Mouse (Mus musculus) left cerebral cortex, postnatal 10 days (tissue): ENCODE data around the gene Tppp3. TPM values are rescaled to one million over a fixed set of nuclear protein-coding genes. Genes with fewer than 3 reads are reported as not detected.

Experiments used
- DNase-seq, 2 experiments: peaks; one replicate each; pipeline ENCODE4 v3.0.0; 2021 to 2022; ENCODE audit warnings: low spot score in 2 of 2, mixed read lengths in 1 of 2; ENCODE audit errors: extremely low spot score in 1 of 2
- intact Hi-C: fragments of 180-260 bp; cut with DNase I; formaldehyde crosslinking; loops from one replicate; pipeline ENCODE4 v1.15.1; 2025
- total RNA-seq, 2 experiments: library from RNA; stranded (reverse); gene quantifications; 2 replicates each; pipeline ENCODE4 v1.2.3; 2021

Tppp3 gene
- total RNA-seq, 2 experiments from 2014 or later = 75.5 to 88.7 TPM

DNA sequence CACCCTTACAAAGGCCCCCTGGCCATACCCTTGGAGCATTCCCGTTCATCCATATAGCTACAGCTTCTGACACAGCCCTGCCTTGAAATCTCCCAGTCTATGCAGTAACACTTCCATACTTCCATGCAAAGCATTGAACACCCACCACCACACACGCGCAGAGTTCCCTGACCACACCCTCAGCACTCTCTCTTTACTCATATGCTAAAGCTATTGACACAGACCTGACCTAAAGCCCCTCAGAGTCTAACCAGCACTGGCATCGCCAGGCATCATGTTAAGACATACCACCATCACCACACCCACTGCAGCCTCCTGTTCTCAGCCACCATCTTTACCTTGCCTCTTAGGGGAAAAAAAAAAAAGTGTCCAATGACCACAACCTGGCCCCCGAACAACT is 1.1 kb downstream of the Tppp3 start:
- intact Hi-C loops = no loop called here
- DNase-seq = no peak

DNA sequence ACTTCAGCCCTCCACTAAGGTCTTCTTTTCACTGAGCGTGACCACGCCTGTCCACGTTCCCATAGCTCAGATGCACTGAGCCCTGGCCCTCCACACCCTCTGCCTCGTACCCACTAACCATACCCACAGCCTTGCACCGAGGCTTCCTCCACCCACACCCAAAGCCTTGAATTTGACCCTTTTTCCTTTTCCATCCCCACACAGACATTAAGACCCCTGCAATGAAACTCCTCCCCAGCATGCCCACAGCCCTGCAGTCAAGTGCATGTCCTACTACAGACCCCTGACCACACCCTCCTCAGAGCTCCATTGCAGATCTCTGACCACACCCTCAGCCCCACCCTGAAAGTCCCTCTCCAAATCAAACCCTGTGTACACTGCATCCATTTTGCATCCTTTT is 1.5 kb downstream of the Tppp3 start:
- DNase-seq = no peak
- intact Hi-C loops = no loop called here

DNA sequence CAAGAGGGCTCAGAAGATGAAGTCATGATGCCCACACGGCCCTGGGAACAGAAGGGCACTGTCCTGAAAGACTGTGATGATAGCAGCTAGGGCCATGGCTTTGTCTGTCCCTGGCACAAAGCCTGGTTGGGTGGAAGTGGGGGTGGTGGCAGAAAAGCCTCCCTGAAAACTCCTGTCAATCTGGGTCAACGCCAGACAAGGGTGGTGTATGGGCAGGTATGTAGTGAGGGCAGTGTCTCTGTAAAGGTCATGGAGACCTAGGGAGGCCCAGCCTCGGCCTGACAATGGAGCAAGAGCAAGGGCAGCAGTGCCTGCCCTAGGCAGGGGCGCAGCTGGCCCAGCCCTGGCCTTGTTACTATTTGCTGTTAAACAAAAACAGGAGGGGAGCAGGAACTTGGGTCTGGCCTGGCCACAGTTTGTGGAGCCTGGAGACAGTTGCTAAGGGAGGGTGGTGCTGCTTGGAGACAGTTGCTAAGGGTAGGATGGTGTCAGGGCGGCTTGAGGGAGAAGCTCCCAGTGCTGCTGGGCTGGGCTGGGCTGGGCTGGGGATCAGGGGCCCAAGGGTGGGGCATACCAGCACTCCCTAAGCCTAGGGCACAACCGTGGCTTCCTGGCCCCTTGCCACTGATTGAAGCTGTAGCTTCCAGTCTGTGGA is 2.2 kb downstream of the Tppp3 start:
- DNase-seq = peak in 1 of 2 experiments; percentile 66
- intact Hi-C loops = no loop called here

DNA sequence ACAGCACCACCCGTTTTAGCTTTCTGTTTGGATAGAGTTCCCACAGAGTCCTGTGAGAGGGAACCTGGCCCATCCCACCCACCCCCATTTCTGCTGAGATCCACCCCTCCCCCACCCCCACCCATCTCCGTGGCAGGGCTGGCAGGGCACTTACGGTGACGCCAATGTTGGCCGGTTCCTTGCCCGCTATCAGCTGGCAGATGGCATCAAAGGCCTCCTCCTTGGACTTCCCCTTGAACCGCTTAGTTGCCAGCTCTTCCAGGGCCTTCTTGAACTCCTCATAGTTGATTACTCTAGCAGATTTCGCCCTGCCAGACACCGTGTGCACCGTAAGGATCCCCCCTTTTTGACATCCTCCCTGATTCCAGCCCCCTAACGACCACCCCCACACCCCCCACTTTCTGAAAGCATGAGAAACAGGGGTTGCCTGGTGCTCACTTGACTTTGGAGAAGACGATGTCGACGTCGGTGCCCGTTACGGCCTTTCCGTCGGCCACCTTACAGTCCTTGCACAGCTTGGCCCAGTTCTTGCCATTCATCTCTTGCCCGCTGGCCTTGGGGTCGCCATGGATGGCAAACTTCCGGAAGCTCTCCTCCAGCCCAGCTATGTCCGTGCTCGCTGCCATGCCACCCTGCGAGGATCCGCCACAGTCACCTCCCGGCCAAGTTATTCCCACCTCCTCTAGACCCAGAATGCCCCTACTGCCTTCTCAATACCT is 3.2 kb downstream of the Tppp3 start:
- no peak for DNase-seq
- intact Hi-C loops = no loop called here

DNA sequence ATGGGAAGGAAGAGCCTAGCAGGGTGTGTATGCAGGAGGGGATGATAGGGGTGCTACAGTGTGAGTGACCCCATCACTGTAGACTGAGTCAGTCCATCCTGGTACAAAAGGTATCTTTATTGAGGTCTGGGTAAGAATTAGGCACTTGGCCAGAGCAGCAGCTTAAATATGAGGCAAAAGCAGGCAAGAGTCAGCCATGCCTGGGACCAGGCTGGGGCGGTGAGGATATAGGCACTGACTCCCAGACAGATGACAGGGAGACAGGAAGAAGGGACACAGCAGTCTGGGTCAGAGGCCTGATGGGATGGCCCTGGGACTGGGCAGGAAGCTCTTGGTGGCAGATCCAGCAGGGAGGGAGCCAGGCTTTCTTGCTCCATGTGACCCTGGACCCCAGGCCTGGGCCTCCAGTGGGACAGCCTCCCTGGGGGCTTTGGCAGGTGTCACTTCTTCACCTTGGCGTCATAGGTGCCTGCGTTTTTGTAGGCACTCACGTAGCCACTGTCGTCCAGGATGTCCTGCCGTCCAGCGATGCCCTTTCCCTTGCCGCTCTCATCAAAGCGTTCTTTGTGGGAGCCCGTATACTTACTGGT is 3.8 kb downstream of the Tppp3 start:
- no peak for DNase-seq
- intact Hi-C loops = no loop called here

DNA sequence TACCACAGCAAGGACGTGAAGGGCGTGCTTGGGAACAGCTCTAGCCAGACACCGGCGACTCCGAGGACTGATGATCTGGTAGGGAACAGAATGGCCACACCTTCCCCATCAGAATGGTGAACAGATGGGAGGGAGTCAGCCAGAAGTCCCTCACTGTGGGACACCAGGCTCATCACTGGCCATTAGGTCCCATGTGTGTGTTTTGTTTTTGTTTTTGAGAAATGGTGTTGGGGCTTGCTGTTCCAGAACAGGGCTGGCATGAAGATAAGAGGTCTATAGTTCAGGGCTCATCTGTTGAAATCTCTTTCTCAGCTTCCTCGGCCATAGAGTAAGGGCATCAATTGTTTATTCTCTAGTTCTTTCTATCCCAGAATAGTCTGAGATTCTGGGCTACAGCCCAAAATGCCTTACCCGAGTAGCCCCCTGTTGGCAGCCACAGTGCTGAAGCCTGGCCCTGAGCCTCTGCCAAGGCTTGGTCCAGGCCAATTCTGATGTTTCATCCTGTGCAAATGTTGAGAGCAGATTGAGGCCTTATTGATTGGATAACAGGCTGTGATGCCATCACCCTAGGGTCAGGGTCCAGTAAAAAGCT is 4.5 kb downstream of the Tppp3 start:
- intact Hi-C loops = no loop called here
- DNase-seq = peak; percentile 72 to 77

DNA sequence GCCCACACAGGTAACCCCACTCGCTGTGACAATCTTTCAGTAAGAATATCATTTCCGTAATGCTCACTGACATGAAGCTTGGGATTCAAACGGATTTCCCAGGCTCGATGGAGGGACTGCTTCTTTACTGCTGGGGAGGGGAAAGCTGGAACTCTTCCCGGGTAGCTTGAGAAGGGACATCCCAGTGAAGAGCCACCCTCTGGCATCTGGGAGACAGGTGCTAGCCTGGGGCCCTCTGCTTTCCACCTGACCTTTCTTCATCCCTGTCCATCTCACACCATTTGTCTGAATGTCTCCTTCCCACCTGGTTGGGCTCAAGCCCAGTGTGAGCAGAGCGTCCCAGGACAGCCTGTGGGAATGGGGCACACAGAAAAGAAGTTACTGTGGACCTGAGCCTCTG is 5.1 kb downstream of the Tppp3 start:
- intact Hi-C loops = no loop called here

DNA sequence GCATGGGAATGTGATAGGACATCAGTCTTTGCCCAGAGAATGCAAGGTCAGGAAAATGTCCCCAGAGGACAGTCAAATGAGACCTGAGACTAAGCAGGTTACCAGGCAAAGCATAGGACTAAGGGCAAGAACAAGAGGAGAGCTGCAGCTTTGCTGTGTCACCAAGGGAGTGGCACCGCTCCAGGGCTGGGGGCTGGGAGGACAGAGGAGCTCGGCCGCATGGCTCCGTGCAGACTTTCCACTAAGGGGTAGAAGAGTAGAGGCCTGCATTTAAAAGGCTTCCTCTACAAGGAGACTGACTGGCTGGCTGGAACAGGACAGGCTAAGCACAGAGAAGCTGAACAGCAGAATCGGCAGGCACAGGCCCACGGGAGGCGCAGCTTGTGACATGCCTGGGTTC is 6.7 kb downstream of the Tppp3 start:
- DNase-seq = no peak
- intact Hi-C loops = no loop called here

More for the DNA sequence above, 5.1 kb downstream of the Tppp3 start:
- DNase-seq = no peak

DNA sequence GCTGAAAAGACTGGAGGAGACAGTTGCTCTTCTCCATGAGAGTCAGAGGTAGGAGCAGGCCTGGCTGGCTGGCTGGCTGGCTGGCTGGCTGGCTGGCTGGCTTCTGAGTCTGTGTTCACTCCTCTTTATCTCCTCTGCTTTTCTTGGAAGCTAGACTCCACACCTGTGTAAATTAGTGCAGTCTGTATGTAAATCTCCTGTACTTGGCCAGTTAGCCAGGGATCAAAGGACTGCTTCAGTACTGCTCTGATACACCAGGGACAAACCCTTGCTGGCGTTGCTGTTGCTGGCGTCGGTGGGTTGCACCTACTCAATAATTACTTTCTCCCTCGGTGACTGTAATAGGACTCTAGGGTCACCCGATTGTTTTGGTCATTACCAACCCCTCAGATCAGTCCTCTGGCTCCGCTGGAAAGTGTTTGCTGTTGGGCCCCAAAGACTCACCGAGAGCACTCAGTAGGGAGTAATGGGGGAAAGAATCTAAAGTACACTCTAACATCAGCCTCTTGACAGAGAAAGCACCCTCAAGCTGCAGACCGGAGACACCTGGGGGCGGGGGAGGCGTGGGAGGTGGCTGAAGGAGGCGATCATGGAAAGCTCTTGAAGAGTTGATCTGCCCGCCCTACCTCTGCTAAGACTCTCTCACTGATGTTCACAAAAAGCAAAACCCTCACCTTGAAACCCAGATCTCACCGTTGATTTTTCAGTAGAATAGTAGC is 10.1 kb downstream of the Tppp3 start:
- intact Hi-C loops = no loop called here

DNA sequence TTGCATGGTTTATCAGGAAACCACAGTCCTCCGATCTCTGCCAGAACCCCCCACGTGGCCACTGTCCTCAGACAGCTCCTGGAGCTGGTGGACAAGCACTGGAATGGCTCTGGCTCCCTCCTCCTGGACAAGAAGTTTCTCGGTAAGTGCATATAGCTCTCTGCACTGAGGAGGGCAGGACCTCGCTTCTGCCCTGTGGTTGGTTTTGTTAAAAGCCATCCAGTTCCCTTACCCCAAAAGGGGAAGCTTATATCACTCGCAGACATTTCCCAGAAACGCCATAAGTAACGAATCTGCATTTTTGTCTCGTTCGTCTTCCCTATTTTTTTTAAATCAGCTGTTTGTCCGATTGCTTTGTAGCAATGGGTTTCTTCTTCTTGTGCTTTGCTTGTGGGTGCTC is 16.1 kb downstream of the Tppp3 start:
- intact Hi-C loops = no loop called here
- DNase-seq = no peak

More for the DNA sequence above, 10.1 kb downstream of the Tppp3 start:
- no peak for DNase-seq

DNA sequence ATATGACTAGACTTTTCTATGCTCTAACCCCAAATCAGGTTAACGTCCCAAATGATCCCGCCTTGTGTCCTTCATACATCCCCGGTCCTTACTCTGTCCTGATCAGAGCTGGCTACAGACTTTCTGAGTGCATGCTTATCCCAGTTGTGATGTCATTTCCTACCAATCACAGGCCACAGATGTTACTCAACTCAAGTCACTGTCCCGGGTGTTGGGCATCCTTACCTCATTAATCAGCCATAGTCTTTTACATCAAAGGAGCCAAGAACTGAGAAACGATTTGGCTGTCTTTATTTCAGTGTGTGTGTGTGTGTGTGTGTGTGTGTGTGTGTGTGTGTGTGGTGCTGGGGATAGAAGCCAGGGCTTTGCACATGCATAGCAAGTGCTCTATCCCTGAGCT is 17.2 kb downstream of the Tppp3 start:
- intact Hi-C loops = no loop called here
- no peak for DNase-seq

DNA sequence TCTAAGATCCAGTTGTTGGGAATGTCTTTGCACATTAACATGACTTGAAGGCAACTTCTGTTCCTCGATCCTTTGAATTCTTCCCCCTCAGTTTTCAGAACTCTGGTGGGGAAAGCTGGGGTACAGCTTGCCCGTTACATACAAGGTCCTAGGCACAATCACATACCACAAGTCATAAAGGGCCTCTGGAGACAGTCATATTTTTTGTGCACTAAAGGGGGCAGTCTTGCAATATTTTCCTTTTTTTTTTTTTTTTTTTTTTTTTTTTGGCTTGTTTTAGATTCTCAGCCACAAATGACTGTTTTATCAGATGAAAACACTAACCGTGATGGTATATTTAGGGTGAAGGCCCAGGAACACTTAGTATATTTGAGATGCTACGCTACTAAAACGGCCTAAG is 18.0 kb downstream of the Tppp3 start:
- DNase-seq = no peak
- intact Hi-C loops = no loop called here

DNA sequence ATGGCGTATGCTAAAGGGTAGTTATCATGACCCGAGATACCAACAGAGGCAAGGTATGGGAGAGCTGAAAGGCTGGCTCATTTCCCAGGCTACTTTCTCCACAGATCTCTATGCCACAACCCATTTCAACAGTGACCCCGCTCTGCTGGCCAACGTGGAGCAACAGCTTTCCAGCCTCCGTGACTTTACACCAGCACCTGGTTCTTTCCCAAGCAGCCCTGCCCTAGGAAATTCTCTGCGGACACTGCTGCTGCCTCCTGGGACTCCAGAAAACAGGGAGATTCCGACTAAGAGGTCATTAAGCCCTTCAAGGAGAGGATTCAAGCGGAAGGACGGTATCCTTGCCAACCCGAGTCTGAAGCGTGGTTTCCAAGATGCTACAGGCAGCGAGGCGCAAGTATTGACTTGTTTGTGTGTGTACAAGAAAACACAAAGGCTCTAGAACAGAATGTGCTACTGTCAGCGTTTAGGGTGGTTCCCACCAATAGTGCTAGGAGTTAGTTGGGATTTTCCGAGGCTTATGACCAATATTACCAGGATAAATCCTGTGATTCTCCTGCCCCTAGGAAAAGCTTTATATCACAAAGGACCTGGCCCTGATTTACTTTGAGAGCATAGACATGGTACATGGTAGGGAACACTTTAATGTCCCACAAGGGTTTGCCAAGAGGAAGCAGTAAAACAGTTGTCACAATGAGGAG is 19.3 kb downstream of the Tppp3 start:
- intact Hi-C loops = no loop called here

DNA sequence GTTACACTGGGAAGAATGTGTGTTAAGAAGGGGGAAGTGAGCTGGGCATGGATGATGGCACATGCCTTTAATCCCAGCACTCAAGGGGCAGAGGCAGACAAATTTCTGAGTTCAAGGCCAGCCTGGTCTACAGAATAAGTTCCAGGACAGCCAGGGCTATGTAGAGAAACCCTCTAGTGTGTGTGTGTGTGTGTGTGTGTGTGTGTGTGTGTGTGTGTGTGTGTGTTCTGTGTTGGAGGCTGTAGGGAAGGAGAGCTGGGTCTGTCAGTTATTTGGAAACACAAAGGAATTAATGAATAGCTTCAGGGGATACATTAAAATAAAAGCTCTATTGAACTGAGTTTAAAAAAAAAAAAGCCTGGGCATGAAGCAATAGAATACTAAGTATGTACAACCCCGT is 20.3 kb downstream of the Tppp3 start:
- intact Hi-C loops = no loop called here
- DNase-seq = no peak

More for the DNA sequence above, 19.3 kb downstream of the Tppp3 start:
- no peak for DNase-seq

DNA sequence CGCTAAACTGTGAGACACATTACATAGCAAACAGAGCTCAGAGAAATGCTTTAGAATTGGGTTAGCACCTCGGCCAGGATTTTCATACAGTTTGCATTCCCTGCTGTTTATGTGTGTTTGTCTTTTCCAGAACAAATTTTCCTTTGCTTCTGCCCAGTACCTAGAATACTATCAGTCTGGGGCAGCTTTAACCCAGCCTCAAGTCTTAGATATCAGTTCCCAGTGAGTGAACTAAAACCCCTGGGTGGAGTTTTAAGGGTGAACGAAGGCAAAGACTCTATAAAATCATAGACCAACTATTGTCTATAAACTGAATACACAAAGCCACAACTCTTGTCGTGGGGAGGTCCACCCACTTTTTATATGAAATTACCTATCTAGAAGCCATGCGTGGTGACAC is 22.7 kb downstream of the Tppp3 start:
- intact Hi-C loops = no loop called here
- no peak for DNase-seq

DNA sequence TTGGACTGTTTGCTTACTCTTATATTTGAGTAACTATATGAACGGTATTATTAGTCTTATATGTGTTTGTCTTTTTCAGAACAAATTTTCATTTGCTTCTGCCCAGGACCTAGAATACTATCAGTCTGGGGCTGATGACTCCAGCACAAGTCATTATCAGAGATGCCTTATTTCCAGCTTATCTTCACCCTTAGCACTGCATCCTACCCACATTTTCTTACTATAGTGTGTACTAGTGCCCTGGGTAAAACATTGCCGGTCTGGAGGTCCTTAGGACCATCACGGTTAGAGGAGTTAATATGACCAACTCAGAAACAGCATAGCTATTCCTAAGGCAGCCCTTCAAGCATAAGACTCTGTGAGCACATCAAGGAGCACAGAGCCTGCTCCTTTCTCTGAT is 23.1 kb downstream of the Tppp3 start:
- no peak for DNase-seq
- intact Hi-C loops = no loop called here

DNA sequence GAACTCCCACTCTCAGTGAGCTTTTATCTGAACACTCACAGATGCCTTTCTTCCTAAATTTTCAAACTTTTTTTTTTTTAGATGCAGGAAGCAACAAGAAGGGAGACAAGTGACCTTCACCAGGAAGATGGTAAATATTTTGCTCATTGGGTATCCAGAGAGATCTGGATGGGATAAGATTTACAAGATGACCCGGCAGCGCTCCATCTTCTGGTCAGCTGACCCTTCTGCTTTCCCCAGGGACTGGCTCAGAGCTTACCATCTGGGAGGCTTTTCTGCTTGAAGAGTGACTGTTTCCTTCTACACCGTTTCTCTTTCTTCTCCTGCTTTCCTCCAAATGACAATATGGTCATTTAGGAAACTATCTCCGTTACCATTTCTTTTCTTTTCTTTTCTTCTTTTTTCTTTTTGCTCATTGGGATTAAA is 25.2 kb downstream of the Tppp3 start:
- intact Hi-C loops = no loop called here
- DNase-seq = no peak

DNA sequence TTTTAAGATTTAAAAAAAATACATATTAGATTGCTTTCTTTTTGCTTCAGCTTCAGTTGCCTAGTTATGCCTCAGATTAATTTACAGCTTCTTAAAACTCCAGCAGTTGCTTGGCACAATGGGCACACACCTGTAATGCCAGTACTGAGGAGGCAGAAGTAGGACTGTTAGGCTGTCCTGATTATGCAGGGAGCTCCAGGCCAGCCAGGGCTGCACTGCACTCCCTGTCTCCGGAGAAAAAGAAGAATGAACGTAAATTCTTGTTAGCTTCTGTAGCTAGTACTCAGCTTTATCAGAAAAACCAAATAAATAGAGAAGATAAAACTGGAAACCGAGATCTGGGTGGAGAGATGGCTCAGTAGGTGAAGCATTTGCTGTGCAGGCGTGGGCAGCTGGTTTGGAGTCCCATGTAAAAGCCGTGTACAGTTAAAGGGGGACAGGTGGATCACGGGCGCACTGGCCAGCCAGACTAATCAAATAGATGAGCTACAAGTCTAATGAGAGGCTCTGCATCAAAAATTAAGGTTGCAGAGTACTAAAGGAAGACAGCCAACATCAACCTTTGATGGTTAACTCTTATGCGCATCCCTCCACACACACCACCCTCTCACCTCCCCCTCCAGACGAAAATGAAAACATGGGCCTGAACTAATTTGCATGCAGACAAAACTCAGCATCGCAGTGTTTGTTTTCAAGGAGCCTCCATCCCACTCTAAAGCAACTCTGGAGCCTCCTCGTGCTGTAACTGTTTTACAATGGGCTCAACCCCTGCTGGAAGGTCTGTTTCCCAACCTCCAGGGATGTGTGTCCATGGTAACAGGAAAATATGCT is 25.8 kb downstream of the Tppp3 start:
- intact Hi-C loops = no loop called here
- no peak for DNase-seq
